Mouse (Mus musculus) skeletal muscle tissue, adult 2 months (tissue): ENCODE data around the gene Zbtb16.

ENCODE experiments used
- DNase-seq: peaks from one replicate; pipeline ENCODE4 v3.0.0-alpha.2; 2012; ENCODE audit warnings: low read depth, low spot score

The Zbtb16 gene

DNA sequence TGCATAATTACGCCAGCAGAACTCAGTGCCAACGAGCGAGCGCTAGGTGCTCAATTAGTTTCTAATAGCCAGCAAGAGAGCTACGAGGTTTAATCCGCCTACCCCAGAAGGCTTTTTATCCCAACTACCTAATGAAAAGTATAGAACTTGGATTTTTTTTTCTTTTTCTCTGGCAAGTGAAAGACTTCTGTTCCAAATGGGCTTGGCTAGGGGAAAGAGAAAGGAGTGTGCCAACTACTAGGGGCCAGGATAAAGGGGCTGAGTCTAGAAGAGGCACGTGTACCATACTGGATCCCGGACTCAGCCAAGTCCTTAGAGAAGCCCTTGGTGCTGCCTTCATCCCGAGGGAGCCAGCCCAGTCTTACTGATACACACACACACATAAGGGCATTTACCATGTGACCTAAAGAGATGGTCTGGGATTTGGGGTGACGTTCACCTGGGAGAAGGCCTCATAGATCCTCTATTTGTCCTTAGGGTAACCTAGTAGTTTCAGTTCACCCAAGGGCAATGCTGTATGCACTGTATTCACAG lies 105.5 kb downstream of the Zbtb16 start:
- no peak for DNase-seq

DNA sequence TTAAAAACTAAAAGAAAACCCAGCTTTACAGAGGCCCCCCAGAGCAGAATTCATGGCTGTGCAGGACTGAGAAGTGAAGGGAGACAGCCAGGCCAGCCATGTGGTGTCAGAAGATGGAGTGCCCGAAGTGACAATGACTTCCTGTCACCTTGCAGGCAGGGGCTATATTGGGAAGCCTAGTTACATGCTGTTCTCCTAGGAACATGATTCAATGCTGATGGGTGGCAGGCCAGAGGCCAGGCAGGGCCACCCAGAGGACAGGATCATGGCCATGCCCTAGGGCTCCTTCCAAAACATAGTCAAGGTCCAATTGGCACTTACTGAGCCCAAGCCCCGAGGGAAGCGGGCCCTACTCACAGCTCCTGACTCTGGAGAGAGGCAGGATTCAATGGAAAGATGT lies 106.6 kb downstream of the Zbtb16 start:
- peak; percentile 93 for DNase-seq

- peak; percentile 85 for DNase-seq
These were observed 107.3 kb downstream of the Zbtb16 start for GRCm38 (mm10) chr9:48728731-48729123.

DNA sequence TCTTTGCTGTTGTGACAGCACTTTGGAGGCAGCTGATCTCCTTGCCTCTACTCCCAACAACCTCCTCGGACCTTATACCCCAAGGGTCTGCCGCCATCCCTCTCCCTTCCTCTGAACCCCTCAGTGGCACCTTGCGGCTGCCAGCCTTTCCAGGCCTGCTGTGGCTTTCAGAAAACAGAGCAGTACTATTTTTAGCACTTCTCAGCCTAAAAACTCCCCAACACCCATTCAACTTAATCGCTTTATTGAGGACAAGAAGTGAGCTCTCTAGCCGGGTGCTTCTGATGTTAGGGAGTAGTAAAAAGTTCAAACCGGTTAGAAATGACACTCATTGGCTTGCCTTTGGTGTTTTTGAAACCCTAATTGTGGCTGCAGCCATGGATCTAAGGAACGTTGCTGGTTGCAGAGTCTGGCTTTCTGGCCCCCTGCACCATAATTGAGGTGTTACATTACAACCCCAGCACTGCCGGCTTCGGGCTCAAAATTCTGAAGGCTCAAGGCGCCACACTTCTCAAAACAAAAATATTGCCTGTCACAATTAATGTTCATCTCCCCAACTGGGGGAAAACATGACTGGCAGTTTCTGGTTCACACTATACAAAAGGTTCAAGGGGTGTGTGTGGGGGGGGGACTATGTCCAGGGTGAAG lies 107.8 kb downstream of the Zbtb16 start:
- no peak for DNase-seq

GRCm38 (mm10) chr9:48726341-48726740 lies 109.7 kb downstream of the Zbtb16 start:
- no peak for DNase-seq

DNA sequence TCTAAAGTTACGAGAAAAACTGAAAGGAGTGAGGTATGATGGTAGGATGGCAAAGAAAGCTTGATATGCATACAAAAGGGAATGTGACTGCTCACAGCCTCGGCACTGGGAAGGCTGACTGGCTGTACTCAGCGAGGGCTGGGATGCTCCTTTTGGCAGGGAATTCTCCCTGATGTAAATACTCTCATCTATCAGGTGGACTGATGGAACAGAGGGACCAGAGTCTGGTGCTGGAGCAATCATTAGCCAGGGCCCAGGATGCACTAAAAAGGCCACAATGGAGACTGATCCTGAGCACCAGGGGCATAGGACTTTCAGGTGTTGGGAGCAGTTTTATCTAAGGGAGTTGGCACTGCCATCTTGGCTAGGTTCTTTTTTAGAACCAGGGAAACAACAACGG lies 110.1 kb downstream of the Zbtb16 start:
- no peak for DNase-seq

- DNase-seq: no peak
These were observed 110.9 kb downstream of the Zbtb16 start for GRCm38 (mm10) chr9:48725161-48725560.

DNA sequence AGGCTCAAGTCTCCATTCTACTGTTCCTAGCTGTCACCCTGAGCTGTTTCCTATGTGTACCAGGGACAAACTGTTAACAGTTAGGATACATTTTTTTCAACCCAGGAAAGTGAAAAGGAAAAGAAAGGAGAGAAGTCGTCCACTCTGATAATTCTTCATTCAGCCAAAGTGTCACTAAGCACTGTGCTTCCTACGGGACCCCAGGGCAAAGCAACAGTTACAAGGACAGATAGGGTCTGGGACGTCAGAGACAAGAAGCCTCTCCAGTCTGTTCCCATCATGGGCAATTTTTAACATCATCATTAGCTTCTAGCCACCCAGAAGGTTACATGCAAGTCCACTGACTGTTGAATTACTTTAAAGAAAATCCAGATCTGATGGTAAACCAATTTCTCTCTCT lies 111.3 kb downstream of the Zbtb16 start:
- DNase-seq: no peak

- peak; percentile 92 for DNase-seq
These were observed 112.3 kb downstream of the Zbtb16 start for GRCm38 (mm10) chr9:48723511-48724304.

- no peak for DNase-seq
These were observed 113.0 kb downstream of the Zbtb16 start for GRCm38 (mm10) chr9:48723025-48723424.

DNA sequence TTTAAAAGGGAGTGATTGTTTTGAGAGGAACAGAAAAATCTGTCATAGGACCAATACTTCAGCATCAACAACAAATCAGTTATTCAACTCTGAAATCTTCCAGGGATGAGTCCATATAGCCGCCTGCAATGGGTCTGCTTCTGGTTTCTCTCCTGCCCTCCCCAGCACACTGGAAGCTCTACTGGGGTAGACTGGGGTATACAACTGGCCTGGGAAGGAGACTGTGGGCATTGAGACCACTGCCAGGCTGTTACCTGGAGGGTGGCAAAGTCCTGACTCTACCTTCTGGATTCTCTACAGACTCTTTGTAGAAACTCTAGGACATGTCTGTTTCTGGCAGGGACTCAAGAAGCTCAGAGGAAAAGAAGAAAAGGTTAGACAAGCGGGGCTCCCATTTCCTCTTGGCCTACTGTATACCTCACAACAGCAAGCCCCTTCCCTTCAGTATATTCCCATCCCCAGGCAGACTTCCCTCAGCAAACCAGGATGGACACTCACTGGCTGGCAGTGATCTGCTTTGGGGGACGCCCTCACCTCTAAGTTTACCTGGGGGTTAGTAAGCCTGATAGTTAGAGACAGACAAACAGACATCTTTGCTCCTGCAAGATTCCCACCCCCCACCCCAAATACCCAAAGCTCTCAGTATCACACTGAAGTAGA lies 113.6 kb downstream of the Zbtb16 start:
- no peak for DNase-seq

- no peak for DNase-seq
These were observed 114.4 kb downstream of the Zbtb16 start for GRCm38 (mm10) chr9:48721655-48722054.

- no peak for DNase-seq
These were observed 114.8 kb downstream of the Zbtb16 start for GRCm38 (mm10) chr9:48721172-48721571.

DNA sequence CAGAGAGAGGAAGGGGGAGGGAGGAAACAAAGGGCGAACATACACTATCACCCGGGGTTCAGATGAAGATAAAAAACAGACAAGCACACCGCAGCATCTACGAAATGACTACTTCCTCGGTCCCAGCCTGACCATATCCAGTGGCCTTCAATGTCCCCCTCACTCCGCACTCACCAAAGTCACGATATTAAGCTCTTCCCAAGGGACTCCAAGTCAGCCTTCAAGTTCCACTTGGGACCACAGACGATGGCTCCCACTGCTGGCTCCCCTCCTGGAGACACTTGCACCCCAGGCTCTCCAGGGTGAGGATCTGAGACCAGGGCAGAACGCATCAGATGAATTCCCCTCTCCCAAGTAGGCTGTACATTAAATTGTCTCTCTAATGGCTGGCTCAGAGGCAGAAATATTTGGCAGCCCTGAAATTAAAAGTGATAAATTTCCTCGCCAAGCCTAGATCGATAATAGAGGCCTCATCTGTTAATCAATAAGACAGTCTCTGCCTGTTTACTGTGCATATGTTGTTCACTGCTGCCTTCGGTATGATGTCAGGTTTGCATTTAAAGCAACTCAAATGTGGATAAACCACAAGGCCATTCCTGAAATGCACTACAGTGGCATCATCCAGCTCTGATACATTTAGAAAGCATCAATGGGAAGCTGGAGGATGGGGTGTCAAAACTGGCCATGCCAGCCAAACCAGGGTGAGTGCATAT lies 115.6 kb downstream of the Zbtb16 start:
- no peak for DNase-seq

DNA sequence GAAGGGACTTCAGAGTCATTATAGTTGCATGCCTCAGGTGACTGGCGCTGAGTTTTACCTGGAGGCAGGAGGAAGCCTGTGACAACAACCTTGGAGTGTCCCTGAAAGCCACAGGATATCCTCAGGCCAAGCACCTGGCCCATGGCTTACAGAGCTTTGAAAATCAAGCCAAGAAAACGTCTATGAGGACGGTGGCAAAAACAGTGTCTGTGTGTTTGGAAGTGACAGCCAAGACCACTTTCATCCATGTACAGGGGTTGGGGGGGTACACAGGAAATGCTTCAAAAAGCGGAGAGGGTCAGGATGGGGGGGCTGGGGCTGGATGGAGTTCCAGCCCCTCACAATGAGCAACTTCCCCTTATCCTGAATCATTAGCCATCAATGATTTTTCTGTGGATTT lies 116.4 kb downstream of the Zbtb16 start:
- no peak for DNase-seq

DNA sequence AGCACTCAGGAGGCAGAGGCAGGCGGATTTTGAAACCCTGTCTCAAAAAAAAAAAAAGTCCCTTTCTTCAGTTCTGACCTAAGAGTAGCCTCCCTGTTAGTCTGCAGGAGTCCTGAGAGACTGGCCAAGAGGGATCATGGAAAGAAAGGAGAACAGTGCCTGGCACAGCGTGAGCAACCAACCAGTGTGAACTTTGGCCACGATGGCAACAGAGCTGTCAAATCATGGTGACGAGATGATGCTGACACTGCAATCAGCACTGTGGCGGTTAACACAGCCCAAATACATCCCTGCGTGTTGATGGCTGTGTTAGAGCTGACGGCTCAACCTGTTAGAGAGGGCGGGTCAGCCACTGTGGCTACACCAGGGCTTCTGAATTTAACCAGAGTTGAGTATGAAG lies 119.5 kb downstream of the Zbtb16 start:
- no peak for DNase-seq

GRCm38 (mm10) chr9:48715042-48715441 lies 121.0 kb downstream of the Zbtb16 start:
- no peak for DNase-seq

DNA sequence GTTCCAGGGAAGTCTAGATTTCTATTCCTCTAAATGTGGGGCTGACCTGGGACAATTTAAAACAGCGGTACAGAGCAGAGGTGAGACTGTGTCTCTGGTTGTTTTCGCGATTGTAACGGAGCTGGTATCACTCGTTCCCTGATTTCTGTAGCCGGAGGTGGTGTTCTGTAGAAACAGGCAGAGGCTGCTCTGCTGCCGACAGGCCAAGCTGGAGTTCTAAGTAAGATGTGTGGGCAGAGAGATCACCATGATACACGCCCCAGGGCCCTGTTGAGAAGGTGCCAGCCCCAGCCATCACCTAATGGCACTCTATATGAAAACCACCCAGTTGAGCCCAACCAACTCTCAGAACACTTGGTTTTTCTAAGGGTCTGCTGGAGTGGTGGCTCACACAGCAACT lies 122.2 kb downstream of the Zbtb16 start:
- no peak for DNase-seq

DNA sequence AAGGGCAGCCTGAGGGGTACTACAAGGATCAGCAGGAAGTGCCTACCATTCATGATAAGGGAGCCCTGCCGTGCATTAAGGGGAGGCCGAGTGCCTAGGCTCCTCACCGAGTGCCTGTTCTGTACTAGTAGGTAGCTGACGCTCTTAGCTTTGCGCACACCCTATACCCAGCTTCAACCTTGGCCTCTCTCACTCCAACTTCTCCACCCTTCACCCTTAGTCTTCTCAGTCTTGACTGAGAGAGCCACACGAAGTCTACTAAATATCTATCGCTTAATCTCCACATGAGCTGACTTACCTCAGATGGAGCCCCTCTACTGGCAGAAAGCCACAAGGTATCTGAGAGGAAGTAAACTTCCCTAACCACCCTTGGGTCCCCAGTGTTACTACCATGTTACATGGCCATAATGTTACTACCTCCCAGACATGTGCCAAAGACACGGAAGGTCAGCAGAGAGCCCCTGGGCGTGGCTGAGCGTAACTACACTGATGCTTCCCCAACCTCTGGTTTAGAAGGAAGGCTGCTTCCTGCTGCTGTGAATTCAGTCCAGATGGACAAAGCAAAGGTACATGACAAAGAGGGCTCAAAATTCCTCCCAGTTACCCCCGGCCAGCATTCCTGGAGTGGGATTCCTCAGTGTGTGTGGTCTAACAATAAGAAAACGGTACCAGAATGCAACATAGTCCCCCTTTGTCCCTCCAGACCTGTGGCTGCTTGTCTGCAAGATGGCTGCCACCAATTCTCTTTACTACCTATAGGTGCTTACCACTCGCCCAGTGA lies 122.8 kb downstream of the Zbtb16 start:
- DNase-seq: no peak

GRCm38 (mm10) chr9:48711826-48712225 lies 124.2 kb downstream of the Zbtb16 start:
- no peak for DNase-seq

DNA sequence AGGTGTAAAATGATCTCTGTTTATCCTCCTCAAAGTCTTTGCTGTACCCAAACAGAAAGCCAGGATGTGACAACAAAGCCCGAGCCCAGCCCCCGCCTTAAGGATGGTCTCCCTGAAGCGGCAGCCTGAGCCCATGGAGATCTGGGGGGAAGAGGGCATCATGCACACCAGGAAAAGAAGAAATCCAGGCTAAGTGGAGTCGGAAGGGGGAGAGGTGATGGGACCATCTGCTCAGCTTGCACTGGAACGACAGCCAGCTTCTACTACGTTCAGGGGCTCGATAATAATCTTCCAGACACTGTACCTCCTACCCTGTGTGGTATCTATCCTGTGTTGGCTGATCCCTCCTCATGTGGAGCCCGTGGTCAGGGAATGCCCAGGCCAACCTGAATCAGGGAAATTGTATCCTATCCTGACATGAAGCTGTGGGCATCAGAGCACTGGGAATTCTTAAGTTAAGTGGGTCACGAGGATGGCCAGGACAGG lies 124.7 kb downstream of the Zbtb16 start:
- peak; percentile 95 for DNase-seq
